Mouse (Mus musculus): Measurements from ENCODE around the gene Flad1. TPM values are rescaled to one million over a fixed set of nuclear protein-coding genes. Genes with fewer than 3 reads are reported as not detected.
A peak's percentile ranks its signal among the peaks of the same experiment; 100 is the strongest.
"Not testable (repeated sequence)": the region's sequence is repeated elsewhere in the genome, so short reads cannot be mapped to it uniquely, and the experiment has no call there.

The Flad1 gene
- polyA plus RNA-seq, 1 experiment from 2014 or later, result 26.5 TPM

DNA sequence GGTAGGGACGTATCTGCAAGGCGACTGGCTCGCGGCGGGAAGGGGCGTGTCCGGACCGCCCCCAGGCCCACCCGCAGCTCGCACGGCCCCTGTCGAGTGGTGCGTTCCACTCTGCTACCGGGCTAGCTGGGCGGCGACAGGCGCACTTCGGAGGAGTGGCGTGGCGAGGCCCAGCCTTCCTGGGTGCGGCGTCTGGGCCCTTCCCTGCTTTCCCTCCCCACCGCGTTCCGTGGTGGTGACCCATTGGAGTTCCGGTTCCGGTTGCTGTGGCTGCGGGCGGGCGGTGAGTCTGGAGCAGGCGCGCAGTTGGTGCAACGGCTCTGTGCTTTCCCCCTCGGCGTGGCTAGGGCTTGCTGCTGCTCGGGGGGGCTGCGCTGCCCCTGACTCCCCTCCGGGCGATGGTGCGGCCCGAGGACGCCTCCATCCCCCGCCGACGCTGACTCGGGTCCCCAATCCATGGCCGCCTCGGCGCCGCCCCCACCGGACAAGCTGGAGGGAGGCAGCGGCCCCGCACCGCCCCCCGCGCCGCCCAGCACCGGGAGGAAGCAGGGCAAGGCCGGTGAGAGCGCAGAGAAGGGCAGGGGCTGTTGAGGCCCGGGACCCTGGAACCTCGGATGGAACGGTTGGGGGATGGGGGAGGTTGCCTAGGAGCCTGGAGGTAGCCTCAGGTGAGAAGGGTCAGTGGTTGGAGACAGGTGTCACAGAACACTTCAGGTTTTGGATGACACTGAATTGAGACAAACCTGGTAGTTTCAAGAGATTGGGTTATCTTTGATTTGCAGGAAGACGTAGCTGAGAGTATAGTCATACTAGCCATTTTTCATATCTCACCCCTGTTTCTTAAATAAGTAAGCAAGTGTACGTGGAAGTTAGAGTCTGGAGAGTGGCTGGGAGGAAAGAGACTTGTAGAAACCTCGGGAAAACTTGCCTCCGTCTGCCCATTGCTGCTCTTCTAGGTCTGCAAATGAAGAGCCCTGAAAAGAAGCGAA lies 18.8 kb upstream of the Flad1 start, which contains the start of gene Pygo2:
TSS of gene Pygo2 (plus strand) at position 44 of the 989 bp plus-strand sequence.
- DNase-seq (ENCODE audit: low spot score), result peak; percentile 93
- peak within 1 kb of the TSS; percentile 90 for H3K4me3 ChIP-seq (ENCODE audit: low read depth, low read length)
- peaks cover 10% of the 10 kb centered on the region; the same call in 1 of the 2 replicates for H3K36me3 ChIP-seq (ENCODE audit: control insufficient read depth, insufficient read depth, low read length)
- no peaks in the 10 kb centered on the region for H3K9me3 ChIP-seq (ENCODE audit: control insufficient read depth, low read length)
- peak; percentile 98 for ATAC-seq (ENCODE audit: low FRiP score)
- no peaks in the 10 kb centered on the region for H3K27me3 ChIP-seq (ENCODE audit: control insufficient read depth, insufficient read depth, low read length)
- peak within 1 kb of the TSS; percentile 89 for H3K27ac ChIP-seq (ENCODE audit: low read depth, low read length)
- H3K4me2 ChIP-seq (replicated peaks; ENCODE audit: low read depth, low read length), result peak within 1 kb of the TSS; percentile 63
- 2% methylated on average over 68 of the region's 68 CpGs for WGBS
- peaks cover 3% of the 10 kb centered on the region for H3K4me1 ChIP-seq (replicated peaks; ENCODE audit: control insufficient read depth, insufficient read depth, low read length)
- peak within 1 kb of the TSS; percentile 83 for H3K9ac ChIP-seq (ENCODE audit: low read depth, low read length)

DNA sequence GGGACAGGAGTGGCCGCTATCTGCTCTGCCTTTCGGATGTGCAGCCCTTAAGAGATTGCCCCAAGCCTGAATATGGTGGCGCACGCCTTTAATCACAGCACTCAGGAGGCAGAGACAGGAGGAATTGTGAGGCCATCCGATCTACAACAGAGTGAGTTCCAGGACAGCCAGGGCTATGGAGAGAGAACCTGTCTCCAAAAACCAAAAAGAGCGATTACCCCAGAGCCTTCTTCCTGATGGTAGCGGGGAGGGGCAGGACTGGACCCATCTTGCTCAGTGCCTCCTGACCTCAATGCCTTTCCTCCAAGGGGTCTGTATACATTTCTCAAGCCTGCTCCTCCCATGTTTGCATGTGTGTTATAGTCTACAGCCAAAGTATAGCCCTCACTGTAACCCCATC lies 17.4 kb upstream of the Flad1 start:
- not testable (repeated sequence) for ATAC-seq (ENCODE audit: low FRiP score); H3K27me3 ChIP-seq (ENCODE audit: control insufficient read depth, insufficient read depth, low read length); DNase-seq (ENCODE audit: low spot score); H3K9ac ChIP-seq (ENCODE audit: low read depth, low read length); H3K36me3 ChIP-seq (ENCODE audit: control insufficient read depth, insufficient read depth, low read length); H3K4me2 ChIP-seq (replicated peaks; ENCODE audit: low read depth, low read length); H3K27ac ChIP-seq (ENCODE audit: low read depth, low read length); H3K4me1 ChIP-seq (replicated peaks; ENCODE audit: control insufficient read depth, insufficient read depth, low read length); H3K4me3 ChIP-seq (ENCODE audit: low read depth, low read length); H3K9me3 ChIP-seq (ENCODE audit: control insufficient read depth, low read length)
- 95% methylated on average over 6 of the region's 7 CpGs for WGBS

DNA sequence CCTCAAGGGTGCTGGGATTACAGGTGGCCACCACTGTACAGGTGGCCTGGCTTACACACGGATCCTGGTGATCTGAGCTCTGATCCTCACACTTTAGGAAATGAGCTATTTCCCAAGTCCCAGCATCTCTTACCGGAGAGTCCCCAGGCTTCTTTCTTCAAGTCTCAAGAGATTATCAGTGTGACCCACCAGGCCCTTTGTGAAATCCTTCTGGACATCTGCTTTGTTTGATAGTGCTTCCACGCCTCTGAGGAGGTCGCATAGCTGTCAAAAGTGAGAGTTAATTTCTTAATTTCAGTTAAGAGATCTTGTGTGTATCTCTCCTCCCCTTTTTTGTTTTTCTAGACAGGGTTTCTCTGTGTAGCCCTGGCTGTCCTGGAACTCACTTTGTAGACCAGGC lies 14.2 kb upstream of the Flad1 start:
- Histone ChIP-seq H3K4me1 (replicated peaks; ENCODE audit: control insufficient read depth, insufficient read depth, low read length) (peaks cover 4% of the 10 kb centered on the region; the same call in 1 of the 2 replicates), H3K4me2 (replicated peaks; ENCODE audit: low read depth, low read length) (no peak overlapping the region), H3K27ac (ENCODE audit: low read depth, low read length) (no peak overlapping the region), H3K9me3 (ENCODE audit: control insufficient read depth, low read length) (no peaks in the 10 kb centered on the region), H3K9ac (ENCODE audit: low read depth, low read length) (no peak overlapping the region), H3K27me3 (ENCODE audit: control insufficient read depth, insufficient read depth, low read length) (no peaks in the 10 kb centered on the region), H3K36me3 (ENCODE audit: control insufficient read depth, insufficient read depth, low read length) (peaks cover 2% of the 10 kb centered on the region; the same call in 1 of the 2 replicates), H3K4me3 (ENCODE audit: low read depth, low read length) (no peak overlapping the region)
- 83% methylated on average over 4 of the region's 4 CpGs for WGBS
- DNase-seq (ENCODE audit: low spot score), result no peak
- ATAC-seq (ENCODE audit: low FRiP score), result no peak

DNA sequence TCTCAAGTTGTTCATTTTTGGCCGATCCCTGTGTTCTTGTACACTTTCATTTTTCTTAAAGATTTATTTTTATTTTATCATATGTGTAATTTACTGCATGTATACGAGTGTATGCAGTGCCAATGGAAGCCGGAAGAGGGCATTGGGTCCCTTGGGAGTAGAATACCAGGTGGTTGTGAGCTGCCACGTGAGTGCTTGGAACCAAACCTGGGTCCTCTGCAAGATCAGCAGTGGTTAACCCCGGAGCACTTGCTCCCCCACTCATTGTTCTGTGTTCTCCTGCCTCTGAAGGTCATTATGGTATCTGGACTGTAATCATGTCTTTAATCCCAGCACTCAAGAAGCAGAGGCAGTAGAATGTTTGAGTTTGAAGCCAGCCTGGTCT lies 13.5 kb upstream of the Flad1 start:
- DNase-seq (ENCODE audit: low spot score) (no peak), ATAC-seq (ENCODE audit: low FRiP score) (no peak)
- Histone ChIP-seq H3K9me3 (ENCODE audit: control insufficient read depth, low read length) (no peaks in the 10 kb centered on the region), H3K4me3 (ENCODE audit: low read depth, low read length) (no peak overlapping the region), H3K4me1 (replicated peaks; ENCODE audit: control insufficient read depth, insufficient read depth, low read length) (peaks cover 4% of the 10 kb centered on the region; the same call in 1 of the 2 replicates), H3K4me2 (replicated peaks; ENCODE audit: low read depth, low read length) (no peak overlapping the region), H3K27ac (ENCODE audit: low read depth, low read length) (no peak overlapping the region), H3K36me3 (ENCODE audit: control insufficient read depth, insufficient read depth, low read length) (peaks cover 2% of the 10 kb centered on the region; the same call in 1 of the 2 replicates), H3K27me3 (ENCODE audit: control insufficient read depth, insufficient read depth, low read length) (no peaks in the 10 kb centered on the region), H3K9ac (ENCODE audit: low read depth, low read length) (no peak overlapping the region)
- 86% methylated on average over 5 of the region's 5 CpGs for WGBS

DNA sequence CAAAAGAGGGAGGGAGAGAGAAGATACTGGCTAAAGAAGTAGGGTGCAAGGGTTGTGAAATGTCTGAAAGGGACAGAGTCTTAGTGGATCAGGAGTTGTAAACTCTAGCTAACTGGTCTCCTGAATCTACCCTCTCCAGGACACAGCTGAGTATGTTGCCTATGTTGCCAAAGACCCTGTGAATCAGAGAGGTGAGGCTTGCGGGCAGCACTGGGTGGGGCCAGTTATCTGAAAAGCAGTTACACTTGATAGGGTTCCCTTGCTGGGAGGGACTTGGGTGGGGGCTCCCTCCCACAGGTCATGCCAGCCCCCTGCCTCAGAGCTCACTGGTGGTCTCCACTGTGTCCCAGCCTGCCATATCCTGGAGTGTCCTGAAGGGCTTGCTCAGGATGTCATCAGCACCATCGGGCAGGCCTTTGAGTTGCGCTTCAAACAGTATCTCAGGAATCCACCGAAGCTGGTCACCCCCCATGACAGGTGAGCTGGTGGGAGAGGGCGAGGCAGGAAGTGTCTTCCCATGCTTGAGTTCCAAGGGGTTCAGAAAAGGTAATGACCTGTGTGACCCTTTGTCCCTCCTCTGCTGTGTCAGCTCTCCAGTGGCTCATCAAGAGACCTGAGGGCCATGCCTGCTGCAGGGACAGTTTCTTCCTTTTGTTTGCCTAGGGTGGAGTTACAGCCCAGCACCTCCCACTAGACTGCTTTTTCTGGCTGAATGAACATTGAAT lies 12.9 kb upstream of the Flad1 start:
- Histone ChIP-seq H3K27me3 (ENCODE audit: control insufficient read depth, insufficient read depth, low read length) (no peaks in the 10 kb centered on the region), H3K27ac (ENCODE audit: low read depth, low read length) (no peak overlapping the region), H3K9me3 (ENCODE audit: control insufficient read depth, low read length) (no peaks in the 10 kb centered on the region), H3K4me3 (ENCODE audit: low read depth, low read length) (no peak overlapping the region), H3K36me3 (ENCODE audit: control insufficient read depth, insufficient read depth, low read length) (peaks cover 2% of the 10 kb centered on the region; the same call in 1 of the 2 replicates), H3K4me2 (replicated peaks; ENCODE audit: low read depth, low read length) (no peak overlapping the region), H3K9ac (ENCODE audit: low read depth, low read length) (no peak overlapping the region), H3K4me1 (replicated peaks; ENCODE audit: control insufficient read depth, insufficient read depth, low read length) (peaks cover 7% of the 10 kb centered on the region; the same call in 1 of the 2 replicates)
- DNase-seq (ENCODE audit: low spot score) (no peak), ATAC-seq (ENCODE audit: low FRiP score) (no peak)
- WGBS, result 90% methylated on average over 5 of the region's 5 CpGs

DNA sequence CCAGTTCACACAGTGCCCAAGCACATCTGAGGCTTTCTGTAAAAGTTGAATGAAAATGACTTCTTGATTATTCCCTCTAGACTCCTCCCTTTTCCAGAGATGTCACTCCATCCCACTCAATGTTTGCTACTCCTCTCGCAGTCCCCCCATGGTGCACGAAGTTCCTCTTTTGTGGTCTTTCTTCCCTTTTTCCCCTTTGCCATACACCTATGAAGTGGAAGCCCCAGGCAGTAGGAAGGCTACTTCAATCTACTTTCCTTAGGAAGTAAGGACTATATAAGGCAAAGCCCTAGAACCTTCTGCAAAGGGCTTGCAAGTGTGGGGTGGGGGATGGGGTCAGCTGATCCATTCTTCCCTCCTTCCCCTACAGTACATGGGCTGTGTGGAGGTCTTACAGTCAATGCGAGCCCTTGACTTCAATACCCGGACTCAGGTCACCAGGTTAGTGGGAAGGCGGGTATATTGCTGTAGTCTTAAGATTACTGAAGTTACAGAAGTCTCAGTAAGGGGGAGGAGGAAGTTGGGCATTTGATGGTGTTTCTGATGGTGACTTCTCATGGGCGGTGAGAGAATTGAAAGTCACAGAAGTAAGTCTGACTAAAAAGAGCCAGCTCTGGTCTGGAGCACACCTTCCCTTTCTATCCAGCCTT lies 11.0 kb upstream of the Flad1 start:
- H3K4me1 ChIP-seq (replicated peaks; ENCODE audit: control insufficient read depth, insufficient read depth, low read length), result peaks cover 9% of the 10 kb centered on the region; the same call in 1 of the 2 replicates
- H3K4me3 ChIP-seq (ENCODE audit: low read depth, low read length), result peak overlapping the region; percentile 41
- ATAC-seq (ENCODE audit: low FRiP score) (no peak), DNase-seq (ENCODE audit: low spot score) (no peak)
- H3K27me3 ChIP-seq (ENCODE audit: control insufficient read depth, insufficient read depth, low read length), result no peaks in the 10 kb centered on the region
- H3K9me3 ChIP-seq (ENCODE audit: control insufficient read depth, low read length), result no peaks in the 10 kb centered on the region
- 67% methylated on average over 6 of the region's 6 CpGs for whole genome bisulfite sequencing
- no peak overlapping the region for H3K27ac ChIP-seq (ENCODE audit: low read depth, low read length)
- H3K4me2 ChIP-seq (replicated peaks; ENCODE audit: low read depth, low read length), result peak overlapping the region; percentile 56
- no peaks in the 10 kb centered on the region for H3K36me3 ChIP-seq (ENCODE audit: control insufficient read depth, insufficient read depth, low read length)
- H3K9ac ChIP-seq (ENCODE audit: low read depth, low read length), result no peak overlapping the region

DNA sequence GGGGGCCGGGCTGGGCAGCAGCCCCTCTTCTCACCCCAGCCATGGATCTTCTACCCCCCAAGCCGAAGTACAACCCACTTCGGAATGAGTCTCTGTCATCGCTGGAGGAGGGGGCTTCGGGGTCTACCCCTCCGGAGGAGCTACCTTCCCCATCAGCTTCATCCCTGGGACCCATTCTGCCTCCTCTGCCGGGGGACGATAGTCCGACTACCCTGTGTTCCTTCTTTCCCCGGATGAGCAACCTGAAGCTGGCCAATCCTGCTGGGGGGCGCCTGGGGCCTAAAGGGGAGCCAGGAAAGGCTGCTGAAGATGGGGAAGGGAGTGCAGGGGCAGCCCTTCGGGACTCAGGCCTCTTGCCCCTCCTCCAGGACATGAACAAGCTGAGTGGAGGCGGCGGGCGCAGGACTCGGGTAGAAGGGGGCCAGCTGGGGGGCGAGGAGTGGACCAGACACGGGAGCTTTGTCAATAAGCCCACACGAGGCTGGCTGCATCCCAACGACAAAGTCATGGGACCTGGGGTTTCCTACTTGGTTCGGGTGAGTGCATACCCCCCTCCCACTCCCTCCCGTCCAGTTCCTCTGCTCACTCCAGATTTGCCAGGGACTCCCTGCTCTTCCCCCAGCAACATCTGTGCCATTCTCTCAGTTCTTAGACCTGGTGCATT lies 10.3 kb upstream of the Flad1 start:
- Histone ChIP-seq H3K27ac (ENCODE audit: low read depth, low read length) (peak overlapping the region; percentile 65), H3K4me2 (replicated peaks; ENCODE audit: low read depth, low read length) (peak overlapping the region; percentile 56), H3K4me1 (replicated peaks; ENCODE audit: control insufficient read depth, insufficient read depth, low read length) (peaks cover 9% of the 10 kb centered on the region; the same call in 1 of the 2 replicates), H3K27me3 (ENCODE audit: control insufficient read depth, insufficient read depth, low read length) (no peaks in the 10 kb centered on the region), H3K36me3 (ENCODE audit: control insufficient read depth, insufficient read depth, low read length) (no peaks in the 10 kb centered on the region), H3K4me3 (ENCODE audit: low read depth, low read length) (peak overlapping the region; percentile 41), H3K9ac (ENCODE audit: low read depth, low read length) (peak overlapping the region; percentile 58), H3K9me3 (ENCODE audit: control insufficient read depth, low read length) (no peaks in the 10 kb centered on the region)
- no peak for ATAC-seq (ENCODE audit: low FRiP score)
- 5% methylated on average over 21 of the region's 22 CpGs for WGBS
- DNase-seq (ENCODE audit: low spot score), result peak; percentile 18
